Mouse (Mus musculus) spleen, postnatal 10 days (tissue): ENCODE results near the gene Mt3.

ENCODE experiments used
- DNase-seq, 2 experiments: peaks; one replicate each; pipeline ENCODE4 v3.0.0; 2021 to 2022; ENCODE audit warnings: low spot score in 2 of 2

Gene Mt3

GRCm38 (mm10) chr8:94184357-94184843 lies 32.0 kb downstream of the Mt3 start:
- no peak for DNase-seq

DNA sequence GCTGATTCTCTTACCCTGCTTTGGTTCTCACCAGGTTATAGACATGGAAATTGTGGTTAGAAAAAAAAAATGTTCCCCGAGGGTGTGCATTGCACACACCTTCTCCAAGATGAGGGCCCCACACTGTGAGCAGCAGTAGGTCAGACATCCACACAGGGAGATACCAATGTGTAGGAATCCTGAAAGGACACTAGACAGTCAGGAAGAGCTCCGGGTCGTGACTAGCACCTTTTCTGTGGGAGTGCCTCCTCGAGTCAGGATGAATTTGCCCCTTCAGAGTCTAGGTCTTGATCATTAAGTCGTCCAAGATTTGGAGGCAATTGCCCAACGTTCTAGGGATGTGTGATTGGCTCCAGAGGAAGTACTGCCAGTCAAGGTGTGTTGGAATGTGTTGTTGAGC lies 33.4 kb downstream of the Mt3 start:
- no peak for DNase-seq

DNA sequence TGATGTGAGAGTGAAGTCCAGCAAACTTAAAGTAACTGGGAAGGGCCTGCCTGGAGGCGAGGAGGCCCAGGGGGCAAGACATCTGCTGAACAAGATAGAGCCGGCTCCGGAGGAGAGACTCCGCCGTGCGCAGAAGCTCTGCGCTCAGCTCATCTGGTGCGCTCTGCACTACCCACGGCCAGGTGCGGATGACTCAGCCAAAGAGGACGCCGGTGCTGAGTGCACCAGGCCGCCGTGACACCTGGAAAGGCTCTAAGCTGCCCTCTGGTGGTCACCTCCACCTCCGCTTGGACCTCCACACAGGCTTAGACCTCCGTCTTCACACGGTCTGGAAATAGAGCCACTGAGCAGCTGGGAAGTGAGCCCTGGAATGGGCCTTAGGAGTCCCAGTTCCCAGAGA lies 34.1 kb downstream of the Mt3 start:
- peak; percentile 61 to 84 for DNase-seq

GRCm38 (mm10) chr8:94187290-94188002 lies 35.0 kb downstream of the Mt3 start:
- DNase-seq = no peak

DNA sequence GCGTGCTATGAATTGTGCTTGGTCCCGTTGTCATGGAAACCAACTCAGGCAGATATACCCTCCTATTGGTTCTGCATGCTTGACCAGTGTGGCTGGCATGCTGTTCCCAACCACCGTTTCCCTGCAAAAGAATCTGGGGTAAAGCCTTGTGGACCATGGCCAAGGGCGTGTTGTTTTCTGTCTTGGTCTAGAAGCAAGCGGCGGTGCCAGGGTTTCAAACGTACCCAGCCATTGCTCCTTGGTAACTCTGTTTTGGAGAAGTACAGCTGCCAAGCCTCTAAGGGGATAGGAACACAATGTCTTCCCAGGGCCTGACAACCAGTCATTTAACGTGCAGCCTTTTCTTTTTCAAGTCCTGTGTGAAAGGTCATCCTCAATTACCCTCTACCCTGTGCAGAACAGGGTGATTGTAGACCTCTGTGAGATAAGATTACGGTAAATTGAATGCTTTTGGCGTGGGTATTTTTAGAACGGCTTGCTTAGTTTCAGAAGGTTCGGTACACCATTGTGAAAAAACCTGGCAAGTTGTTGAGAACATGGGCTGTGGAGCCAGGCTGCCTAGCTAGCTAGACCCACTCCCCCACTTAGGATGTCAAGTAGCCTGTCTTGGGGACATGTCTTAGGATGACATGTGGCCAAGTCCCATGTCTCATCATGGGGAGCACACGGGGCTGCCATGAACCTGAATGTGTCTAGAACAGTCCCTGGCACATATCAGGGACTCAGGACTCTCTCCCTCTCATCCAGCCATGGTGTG lies 37.0 kb downstream of the Mt3 start:
- DNase-seq = no peak

DNA sequence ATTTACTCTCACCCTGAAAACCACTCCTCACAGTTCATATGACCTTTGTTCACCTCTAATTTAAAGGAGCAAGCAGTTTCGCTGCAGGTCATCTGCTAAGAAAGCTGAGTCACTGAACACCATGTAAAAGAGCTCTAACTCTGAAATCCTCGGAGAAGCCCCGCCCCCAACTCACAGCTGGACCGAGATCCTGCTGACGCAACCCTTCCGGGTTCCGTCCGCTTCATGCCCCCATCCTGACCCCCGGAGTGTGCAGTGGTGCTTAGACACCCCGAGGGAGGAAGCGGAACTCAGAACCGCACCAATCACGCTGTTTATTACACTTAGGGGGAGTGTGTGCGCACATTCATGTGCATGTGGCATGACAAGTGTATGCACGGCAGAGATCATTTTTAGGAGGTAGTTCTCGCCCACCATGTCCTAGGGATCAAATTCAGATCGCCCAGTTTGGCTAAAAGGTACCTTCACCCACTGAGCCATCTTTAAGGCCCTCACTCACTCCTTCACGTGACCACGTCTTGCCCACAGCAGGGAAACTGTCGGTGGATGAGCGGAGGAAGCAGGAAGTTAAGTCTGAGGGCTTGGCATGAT lies 38.8 kb downstream of the Mt3 start:
- peak; percentile 43 to 86 for DNase-seq

DNA sequence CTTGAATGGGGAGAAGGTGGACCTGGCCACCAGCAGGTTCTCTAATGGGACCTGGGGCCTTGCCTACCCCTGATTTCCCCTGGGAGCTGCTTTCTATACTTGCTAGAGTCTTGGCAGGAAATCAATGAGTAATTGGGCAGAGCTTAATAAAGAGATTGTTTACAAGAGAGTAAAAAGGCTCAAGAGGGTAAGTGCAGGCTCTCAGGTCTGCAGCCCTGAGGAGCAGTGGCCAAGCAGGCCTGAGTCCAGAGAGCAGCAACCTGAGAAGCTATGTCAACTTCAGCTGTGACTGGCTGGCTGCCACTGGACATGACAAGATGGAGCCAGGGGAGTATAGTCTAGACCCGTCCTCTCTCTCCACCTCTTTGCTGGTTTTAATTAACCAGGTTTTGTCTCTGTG lies 40.5 kb downstream of the Mt3 start:
- DNase-seq = no peak

DNA sequence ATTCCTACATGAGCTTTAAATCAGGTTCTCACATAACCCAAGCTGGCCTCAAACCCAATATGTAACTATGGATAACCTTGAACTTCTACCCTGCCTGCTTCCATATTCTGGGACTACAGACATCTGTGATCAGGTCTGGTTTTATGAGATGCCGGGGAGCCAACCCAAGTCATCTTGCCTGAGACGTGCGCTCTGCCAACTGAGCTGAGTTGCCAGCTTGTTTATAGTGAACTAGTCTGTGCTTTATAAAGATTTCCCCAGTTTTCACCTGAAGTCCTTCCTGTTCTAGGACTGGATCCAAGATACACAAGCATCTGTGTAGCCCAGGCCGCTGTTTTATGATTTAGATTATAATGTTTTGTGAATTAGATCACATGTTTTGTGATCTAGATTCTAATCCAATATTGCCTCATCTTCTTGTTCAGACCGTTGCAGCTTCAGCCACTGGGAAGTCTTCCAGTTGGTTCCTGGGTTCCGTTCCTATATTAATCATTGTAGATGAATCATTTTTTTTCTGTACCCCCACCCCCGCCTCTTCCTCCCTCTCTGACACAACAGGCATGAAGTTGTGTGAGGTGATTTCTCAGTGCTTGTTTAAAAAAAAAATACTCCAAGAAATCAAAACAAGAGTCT lies 42.3 kb downstream of the Mt3 start:
- no peak for DNase-seq

GRCm38 (mm10) chr8:94199202-94199869 lies 46.9 kb downstream of the Mt3 start:
- DNase-seq = peak in 1 of 2 experiments; percentile 61
